ENCODE assay signal across 8 mouse cellular contexts in genomic region chr13:35771968-35772382, GRCm38 (mm10).
DNase-seq lines count a peak whose midpoint lies in the region; ATAC-seq and TF ChIP-seq lines count a peak whose summit lies in the region.

No protein-coding gene starts in this region.

- H3K9me3 ChIP-seq in forebrain, embryonic 11.5 days (ENCODE audit: control insufficient read depth, low read length), result no peaks in the 10 kb centered on the region
- no peaks in the 10 kb centered on the region for H3K9me3 ChIP-seq in forebrain, embryonic 13.5 days (replicated peaks)

- 68% methylated on average over 9 of the region's 9 CpGs for WGBS in forebrain, embryonic 11.5 days
- 69% methylated on average over 9 of the region's 9 CpGs for WGBS in forebrain, embryonic 13.5 days

- no peak overlapping the region for H3K4me2 ChIP-seq in forebrain, embryonic 11.5 days (ENCODE audit: low read depth, low read length, severe bottlenecking)
- H3K4me2 ChIP-seq in forebrain, embryonic 13.5 days, result no peak overlapping the region

- peak; percentile 64 for DNase-seq in forebrain, embryonic 11.5 days (ENCODE audit: low spot score)
- DNase-seq in ovary, postnatal 36 days (ENCODE audit: low spot score), result peak; percentile 25
- DNase-seq in ovary, postnatal 10 days (ENCODE audit: low spot score), result no peak
- DNase-seq in kidney, postnatal 14 days, result peak; percentile 32
- peak; percentile 61 for DNase-seq in lung, postnatal 14 days
- DNase-seq in splenic B cell, adult 2 months (ENCODE audit: low read depth, low spot score), result peak; percentile 73

- TF ChIP-seq POLR2A in cortical plate, adult 2 months (IDR thresholded peaks at IDR 0.05; ENCODE audit: extremely low read depth, insufficient read depth, low read length), result no peak

- H3K27me3 ChIP-seq in forebrain, embryonic 11.5 days (ENCODE audit: control insufficient read depth, insufficient read depth, low read length), result no peaks in the 10 kb centered on the region
- H3K27me3 ChIP-seq in forebrain, embryonic 13.5 days, result no peaks in the 10 kb centered on the region
- no peaks in the 10 kb centered on the region for H3K27me3 ChIP-seq in splenic B cell, adult 2 months (ENCODE audit: control insufficient read depth, insufficient read depth, low read length, poor library complexity, severe bottlenecking)

- H3K4me1 ChIP-seq in forebrain, embryonic 11.5 days (replicated peaks; ENCODE audit: control insufficient read depth, insufficient read depth, low read length), result no peaks in the 10 kb centered on the region; the same call in 1 of the 2 replicates
- 0 out of 2 replicates have a peak, but pooled peaks cover 15% of the 10 kb centered on the region for H3K4me1 ChIP-seq in forebrain, embryonic 13.5 days
- no peaks in the 10 kb centered on the region for H3K4me1 ChIP-seq in cortical plate, adult 2 months (ENCODE audit: control insufficient read depth, insufficient read depth, low read length)

- H3K27ac ChIP-seq in forebrain, embryonic 11.5 days (ENCODE audit: low read depth, low read length), result no peak overlapping the region
- no peak overlapping the region for H3K27ac ChIP-seq in forebrain, embryonic 13.5 days
- H3K27ac ChIP-seq in cortical plate, adult 2 months (ENCODE audit: insufficient read depth, low read length), result no peak overlapping the region

- TF ChIP-seq CTCF in cortical plate, adult 2 months (IDR thresholded peaks at IDR 0.05; ENCODE audit: extremely low read depth, insufficient read depth, low read length), result peak; percentile 47

- no peak overlapping the region for H3K9ac ChIP-seq in forebrain, embryonic 11.5 days (ENCODE audit: low read length)
- H3K9ac ChIP-seq in forebrain, embryonic 13.5 days, result no peak overlapping the region

- H3K4me3 ChIP-seq in forebrain, embryonic 11.5 days (ENCODE audit: low read depth, low read length), result no peak overlapping the region
- H3K4me3 ChIP-seq in forebrain, embryonic 13.5 days, result no peak overlapping the region
- no peak overlapping the region for H3K4me3 ChIP-seq in cortical plate, adult 2 months (ENCODE audit: insufficient read depth, low read length)

- no peaks in the 10 kb centered on the region for H3K36me3 ChIP-seq in forebrain, embryonic 11.5 days (ENCODE audit: control insufficient read depth, insufficient read depth, low read length)
- no peaks in the 10 kb centered on the region for H3K36me3 ChIP-seq in forebrain, embryonic 13.5 days (ENCODE audit: poor library complexity, severe bottlenecking)
- H3K36me3 ChIP-seq in splenic B cell, adult 2 months (ENCODE audit: control insufficient read depth, insufficient read depth, low read length, poor library complexity, severe bottlenecking), result no peaks in the 10 kb centered on the region

- 0 out of 2 replicates have a peak, but pooled peaks have one; percentile 46 for ATAC-seq in forebrain, embryonic 11.5 days (replicated peaks; ENCODE audit: low FRiP score)
- no peak for ATAC-seq in forebrain, embryonic 13.5 days
